Mouse (Mus musculus) G1E (cell line): Measurements from ENCODE around the gene Vstm4. TPM values are rescaled to one million over a fixed set of nuclear protein-coding genes. Genes with fewer than 3 reads are reported as not detected.

ENCODE experiments used
- ATAC-seq: 2 replicates; pipeline ENCODE4 v1.8.0; 2016; ENCODE audit warnings: mild to moderate bottlenecking; ENCODE audit not compliant: insufficient number of reproducible peaks, poor library complexity, low FRiP score, severe bottlenecking; ENCODE audit errors: extremely low read depth
- DNase-seq: peaks from one replicate; pipeline ENCODE4 v3.0.0; 2012; ENCODE audit warnings: low spot score
- H3K27me3 ChIP-seq: 2 replicates; pipeline ENCODE4 v1.6.1; 2012; ENCODE audit warnings: mild to moderate bottlenecking, low read length, inconsistent platforms; ENCODE audit not compliant: insufficient read depth
- H3K36me3 ChIP-seq: replicated peaks from 2 replicates; pipeline ENCODE3; 2012; ENCODE audit warnings: mild to moderate bottlenecking, inconsistent platforms
- H3K4me1 ChIP-seq: 2 replicates; pipeline ENCODE4 v1.6.1; 2012; ENCODE audit warnings: low read depth, low read length, inconsistent platforms, mixed read lengths; ENCODE audit not compliant: insufficient read depth
- H3K4me3 ChIP-seq: 2 replicates; pipeline ENCODE4 v1.5.1; 2012; ENCODE audit warnings: low read depth, mild to moderate bottlenecking, inconsistent platforms, low read length, moderate library complexity, mixed read lengths
- H3K9me3 ChIP-seq: replicated peaks from 2 replicates; pipeline ENCODE4 v1.6.1; 2012; ENCODE audit warnings: inconsistent platforms
- CTCF ChIP-seq: IDR thresholded peaks from 2 replicates; pipeline ENCODE4 v1.5.1; 2012; ENCODE audit warnings: low read depth, low read length, inconsistent platforms, mixed read lengths
- GATA1 ChIP-seq: IDR thresholded peaks from 2 replicates; pipeline ENCODE4 v1.6.1; 2012; ENCODE audit warnings: borderline replicate concordance, low read length, inconsistent platforms, mixed read lengths
- GATA2 ChIP-seq: IDR thresholded peaks from 2 replicates; pipeline ENCODE4 v1.6.1; 2012; ENCODE audit warnings: low read depth, low read length, inconsistent platforms, borderline replicate concordance
- POLR2AphosphoS5 ChIP-seq: IDR thresholded peaks from 2 replicates; pipeline ENCODE4 v1.6.1; 2012; ENCODE audit warnings: low read depth, low read length, inconsistent platforms; ENCODE audit not compliant: insufficient replicate concordance
- TAL1 ChIP-seq: conservative IDR thresholded peaks from 2 replicates; pipeline ENCODE4 v1.6.1; 2012; ENCODE audit warnings: low read depth, low read length, inconsistent platforms, mixed read lengths
- polyA plus RNA-seq: library from polyadenylated mRNA; stranded (reverse); fragments of >175 nt; gene quantifications from 2 replicates; pipeline ENCODE4 v1.2.3, GENCODE M21; 2012
- total RNA-seq, 2 experiments: library from RNA; stranded (forward) in 1 of 2; stranded (reverse) in 1 of 2; fragments of 200-1000 nt in 1 of 2; fragments of >200 nt in 1 of 2; fragmentation: Nextera tagmentation in 1 of 2; gene quantifications; 2 replicates each; pipeline ENCODE4 v1.2.3; 2014 to 2017

Gene Vstm4
- total and polyA plus RNA-seq, 3 experiments: 0.05 TPM; not detected in 2

DNA sequence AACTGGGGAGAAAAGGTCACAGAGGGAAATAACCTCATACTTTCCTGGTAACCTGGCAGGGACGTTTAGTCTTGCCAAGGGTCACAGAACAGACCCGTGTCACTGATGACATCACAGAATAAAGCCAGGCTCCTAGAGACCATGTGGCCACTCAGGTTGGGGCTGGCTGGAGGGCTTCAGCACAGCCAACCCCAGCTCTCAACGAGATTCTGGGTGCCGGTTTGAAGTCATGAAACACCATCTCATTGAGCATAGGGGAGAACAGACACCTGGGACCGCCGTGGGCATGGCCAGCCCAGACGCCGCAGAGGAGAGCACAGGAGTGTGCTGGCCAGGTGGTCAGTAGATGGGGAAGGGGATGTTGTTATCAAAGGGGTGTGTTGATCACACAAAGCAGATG is 22.7 kb upstream of the Vstm4 start, which contains the start of gene Fam170b:
Fam170b (plus strand) TSS at position 116 of the 400 bp plus-strand sequence.
- no peak for TF ChIP-seq GATA1
- TF ChIP-seq TAL1: no peak
- TF ChIP-seq CTCF: no peak
- no peak for TF ChIP-seq GATA2
- no peak for TF ChIP-seq POLR2AphosphoS5
- Histone ChIP-seq H3K27me3 (no peaks in the 10 kb centered on the region), H3K36me3 (no peaks in the 10 kb centered on the region), H3K4me3 (no peak within 1 kb of the TSS), H3K4me1 (no peaks in the 10 kb centered on the region), H3K9me3 (peaks cover 61% of the 10 kb centered on the region)
- DNase-seq (no peak), ATAC-seq (no peak)

- Histone ChIP-seq H3K4me1 (no peaks in the 10 kb centered on the region), H3K27me3 (no peaks in the 10 kb centered on the region), H3K4me3 (no peak overlapping the region), H3K9me3 (peaks cover 54% of the 10 kb centered on the region), H3K36me3 (no peaks in the 10 kb centered on the region)
- no peak for DNase-seq
- no peak for TF ChIP-seq GATA1
- no peak for TF ChIP-seq TAL1
- no peak for TF ChIP-seq POLR2AphosphoS5
- no peak for TF ChIP-seq GATA2
- no peak for TF ChIP-seq CTCF
- ATAC-seq: no peak
These were observed 21.4 kb upstream of the Vstm4 start for GRCm38 (mm10) chr14:32835181-32835580.

DNA sequence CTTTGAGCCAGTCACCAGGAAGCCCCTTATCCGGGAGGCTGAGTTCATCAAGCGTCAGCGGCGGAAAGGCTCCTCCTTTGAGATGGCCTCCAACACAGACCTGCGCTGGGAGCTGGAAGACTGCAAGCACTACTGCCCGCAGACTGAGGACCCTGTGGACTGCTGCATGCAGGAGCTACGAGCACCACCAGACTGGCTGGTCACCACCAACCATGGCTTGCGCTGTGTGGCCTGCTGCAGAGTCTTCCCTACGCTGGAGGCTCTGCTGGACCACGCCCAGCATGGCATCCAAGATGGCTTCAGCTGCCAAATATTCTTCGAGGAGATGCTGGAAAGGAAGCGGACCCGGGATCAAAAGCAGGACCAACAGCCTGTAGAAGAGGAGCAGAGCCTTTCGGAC is 21.0 kb upstream of the Vstm4 start:
- TF ChIP-seq GATA1 (no peak), CTCF (no peak), GATA2 (no peak), POLR2AphosphoS5 (no peak), TAL1 (no peak)
- Histone ChIP-seq H3K9me3 (peaks cover 56% of the 10 kb centered on the region), H3K4me3 (peak overlapping the region; percentile 18; the same call in 1 of the 2 replicates), H3K27me3 (no peaks in the 10 kb centered on the region), H3K36me3 (no peaks in the 10 kb centered on the region), H3K4me1 (no peaks in the 10 kb centered on the region)
- DNase-seq (no peak), ATAC-seq (no peak)

GRCm38 (mm10) chr14:32836191-32836590 is 20.4 kb upstream of the Vstm4 start:
- H3K4me1 ChIP-seq: no peaks in the 10 kb centered on the region
- no peaks in the 10 kb centered on the region for H3K27me3 ChIP-seq
- H3K9me3 ChIP-seq: peaks cover 53% of the 10 kb centered on the region
- TF ChIP-seq GATA2: no peak
- no peaks in the 10 kb centered on the region for H3K36me3 ChIP-seq
- no peak overlapping the region for H3K4me3 ChIP-seq
- DNase-seq: no peak
- no peak for ATAC-seq

- no peak for DNase-seq
- peaks cover 14% of the 10 kb centered on the region for H3K9me3 ChIP-seq
- no peak overlapping the region for H3K4me3 ChIP-seq
- no peaks in the 10 kb centered on the region for H3K4me1 ChIP-seq
- no peaks in the 10 kb centered on the region for H3K36me3 ChIP-seq
- ATAC-seq: no peak
- TF ChIP-seq GATA2: no peak
- TF ChIP-seq GATA1: no peak
- no peak for TF ChIP-seq TAL1
- TF ChIP-seq CTCF: no peak
- TF ChIP-seq POLR2AphosphoS5: no peak
- no peaks in the 10 kb centered on the region for H3K27me3 ChIP-seq
These were observed 14.5 kb upstream of the Vstm4 start for GRCm38 (mm10) chr14:32842052-32842451.

DNA sequence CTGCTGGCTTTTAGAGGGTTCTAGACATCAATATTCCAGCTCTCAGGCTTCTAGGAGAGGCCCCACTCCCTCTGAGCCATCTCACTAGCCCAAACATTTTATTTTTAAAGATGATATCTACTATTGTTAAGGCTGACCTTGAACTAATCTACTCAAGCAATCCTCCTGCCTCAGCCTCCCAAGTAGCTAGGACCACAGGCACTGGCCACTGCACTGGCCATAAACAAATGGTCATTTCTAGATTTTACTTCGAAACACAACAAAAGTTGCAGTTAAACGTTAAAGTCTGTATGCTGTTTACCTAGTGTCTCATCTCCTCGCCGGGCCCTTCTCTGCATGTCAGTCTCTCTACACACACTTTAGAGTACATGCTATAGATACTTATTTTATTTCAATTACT is 2.5 kb upstream of the Vstm4 start:
- Histone ChIP-seq H3K9me3 (peaks cover 45% of the 10 kb centered on the region), H3K27me3 (no peaks in the 10 kb centered on the region), H3K4me3 (no peak overlapping the region), H3K4me1 (no peaks in the 10 kb centered on the region), H3K36me3 (no peaks in the 10 kb centered on the region)
- no peak for DNase-seq
- ATAC-seq: no peak
- TF ChIP-seq CTCF (no peak), TAL1 (no peak), GATA1 (no peak), POLR2AphosphoS5 (no peak), GATA2 (no peak)

DNA sequence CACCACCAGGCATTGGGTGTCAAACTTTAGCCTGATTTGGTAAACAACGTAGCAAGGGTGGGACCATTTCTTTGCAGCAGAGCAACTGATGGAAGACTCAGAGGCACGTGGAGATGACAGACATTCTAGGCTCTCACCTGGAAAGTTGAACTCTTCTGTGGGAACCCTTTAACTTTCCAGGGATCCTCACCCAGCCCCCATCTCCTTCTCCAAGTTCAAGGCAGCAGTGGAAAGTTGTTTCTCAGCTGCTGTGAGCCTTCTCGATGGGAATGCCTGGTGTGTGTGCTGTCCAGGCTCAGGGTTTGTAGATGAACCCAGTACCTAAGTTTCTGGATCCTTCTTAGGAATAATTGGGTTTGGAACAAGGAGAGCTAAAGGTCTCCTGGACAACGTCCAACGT is 310 bp upstream of the Vstm4 start:
- no peak for DNase-seq
- Histone ChIP-seq H3K36me3 (no peaks in the 10 kb centered on the region), H3K4me3 (no peak overlapping the region), H3K9me3 (peaks cover 64% of the 10 kb centered on the region), H3K4me1 (no peaks in the 10 kb centered on the region), H3K27me3 (no peaks in the 10 kb centered on the region)
- no peak for TF ChIP-seq GATA2
- no peak for TF ChIP-seq POLR2AphosphoS5
- no peak for TF ChIP-seq GATA1
- no peak for TF ChIP-seq TAL1
- TF ChIP-seq CTCF: no peak
- no peak for ATAC-seq
